Mouse (Mus musculus): ENCODE data around the gene Nell1.

The Nell1 gene

DNA sequence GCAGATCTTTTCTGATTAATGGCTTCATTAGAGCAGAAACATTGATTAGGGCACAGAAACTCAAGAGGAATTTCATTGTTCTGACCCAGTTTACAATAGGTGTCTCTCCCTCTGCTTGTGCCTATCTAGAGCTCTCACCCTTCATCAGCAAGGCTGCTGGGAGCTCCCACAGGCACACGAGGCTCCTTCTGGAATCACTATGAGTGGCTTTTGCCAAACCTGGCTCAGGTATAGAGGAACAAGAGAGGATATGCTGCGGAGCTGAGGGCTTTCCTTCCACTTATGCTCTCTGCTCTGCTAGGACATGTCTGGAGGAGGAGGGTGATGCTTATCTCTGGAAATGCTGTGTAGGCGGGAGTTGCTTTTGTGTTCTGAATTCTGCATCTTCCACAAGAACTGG, 285.4 kb downstream of the Nell1 start:
- no peak for DNase-seq (ENCODE audit: low read depth, low spot score)

DNA sequence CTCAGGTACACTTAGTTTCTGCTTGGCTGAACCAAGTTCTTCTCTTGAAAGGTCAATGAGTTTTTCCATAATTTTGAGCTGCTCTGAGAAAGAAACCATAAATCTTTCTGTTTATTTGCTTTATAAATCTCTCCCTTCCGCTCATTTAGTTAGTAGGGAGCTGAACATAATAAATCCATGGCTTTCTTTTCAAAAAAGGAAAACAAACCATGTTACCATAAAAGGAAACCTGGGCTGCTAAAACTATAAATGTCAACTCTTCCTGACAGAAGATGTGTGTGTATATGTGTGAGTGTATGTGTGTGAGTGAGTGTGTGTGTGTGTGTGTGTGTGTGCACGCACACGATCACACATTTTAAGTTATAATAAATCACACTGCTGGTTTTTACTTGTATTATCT, 320.8 kb downstream of the Nell1 start:
- DNase-seq (ENCODE audit: low read depth, low spot score), result no peak

GRCm38 (mm10) chr7:50338226-50338625, 363.6 kb downstream of the Nell1 start:
- no peak for DNase-seq (ENCODE audit: low read depth, low spot score)

DNA sequence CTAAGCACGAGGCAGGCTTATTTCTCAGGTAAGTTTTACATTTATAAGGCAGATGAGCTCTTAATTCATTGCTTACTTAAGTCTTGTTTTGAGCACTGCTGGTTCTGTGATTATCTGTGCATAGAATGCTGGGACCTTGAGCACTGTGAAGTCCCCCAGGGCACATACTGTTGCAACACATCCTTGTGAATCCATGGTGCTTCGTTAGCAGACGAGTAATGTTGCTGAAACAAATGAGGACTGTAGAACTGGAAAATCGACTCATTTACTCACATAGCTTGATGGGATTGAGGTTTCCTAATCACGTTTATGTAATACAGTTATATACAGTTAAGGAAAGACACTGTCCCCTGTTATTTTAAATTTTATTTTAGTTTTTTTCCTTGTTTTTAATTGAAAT, 364.1 kb downstream of the Nell1 start:
- no peak for DNase-seq (ENCODE audit: low read depth, low spot score)

DNA sequence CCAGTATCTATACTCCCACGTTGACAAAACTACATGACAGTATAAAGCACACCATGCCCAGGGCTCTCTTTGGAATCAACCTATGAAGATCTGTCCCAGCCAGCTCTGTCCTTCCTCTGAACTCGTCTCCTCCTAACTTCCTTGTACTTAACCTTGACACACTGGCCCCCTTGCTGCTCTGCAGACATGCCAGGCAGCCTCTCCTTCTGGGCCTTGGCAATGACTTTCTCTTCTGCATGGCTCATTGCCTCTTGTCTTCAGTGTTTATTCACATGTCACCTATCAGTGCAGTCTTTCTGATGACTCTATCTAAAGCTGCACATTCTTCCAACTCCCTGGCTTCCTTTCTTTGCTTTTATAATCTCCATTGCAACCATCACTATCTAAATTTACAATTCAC, 376.9 kb downstream of the Nell1 start:
- DNase-seq (ENCODE audit: low read depth, low spot score), result no peak

DNA sequence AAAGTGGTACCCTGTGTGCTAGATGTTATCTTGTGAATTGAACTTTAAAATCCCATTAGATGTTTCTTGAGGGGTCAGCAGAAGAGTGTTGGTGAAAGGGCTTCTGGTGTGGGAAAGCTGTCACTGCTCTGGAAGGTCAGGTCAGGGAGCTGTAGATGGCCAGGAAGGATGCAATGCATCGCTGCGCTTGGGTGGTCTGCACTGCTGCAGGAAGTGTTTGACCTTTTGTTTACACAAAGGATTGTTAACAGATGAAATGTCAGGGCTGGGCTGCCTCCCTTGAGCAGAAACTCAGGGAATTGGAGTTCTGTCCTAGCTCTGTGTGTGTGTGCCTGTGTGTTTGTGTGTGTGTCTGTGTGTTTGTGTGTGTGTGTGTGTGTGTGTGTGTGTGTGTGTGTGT, 382.5 kb downstream of the Nell1 start:
- no peak for DNase-seq (ENCODE audit: low read depth, low spot score)

DNA sequence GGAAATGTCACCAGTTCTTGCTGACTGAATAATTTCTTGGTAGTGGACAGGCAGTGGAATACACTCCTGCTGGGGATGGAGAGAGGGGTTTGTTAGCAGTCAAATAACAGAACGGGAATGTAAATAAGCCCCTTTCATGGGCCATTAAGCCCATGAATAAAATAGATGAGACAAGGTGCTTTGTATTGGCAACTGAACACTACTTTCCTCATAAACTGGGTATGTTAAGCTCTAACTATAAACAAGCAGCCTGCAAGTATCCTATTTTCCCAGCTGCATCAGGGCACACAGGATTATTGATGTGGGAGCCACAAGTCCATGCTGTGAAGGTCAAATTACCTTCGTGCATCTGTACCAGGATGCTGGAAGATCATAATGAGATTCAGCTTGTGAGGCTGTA, 387.4 kb downstream of the Nell1 start:
- no peak for DNase-seq (ENCODE audit: low read depth, low spot score)

DNA sequence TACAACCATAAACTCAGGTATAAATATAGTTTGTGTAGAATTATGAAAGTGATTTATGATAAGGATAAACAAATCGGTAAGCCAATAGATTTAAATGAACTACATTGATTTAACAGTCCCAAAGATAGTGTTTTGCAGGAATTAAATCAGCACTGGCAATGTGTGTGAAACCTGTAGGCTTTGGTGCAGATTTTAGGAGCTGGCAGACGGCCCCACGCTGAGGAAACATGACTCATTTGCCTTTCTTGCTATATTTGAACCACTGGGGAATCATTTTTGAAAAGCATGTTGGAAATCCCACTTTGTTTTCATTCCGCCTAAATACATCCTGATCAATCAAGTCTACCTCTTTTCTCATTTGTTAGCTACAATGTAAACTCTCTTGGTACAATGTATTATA, 400.2 kb downstream of the Nell1 start:
- no peak for DNase-seq (ENCODE audit: low read depth, low spot score)

DNA sequence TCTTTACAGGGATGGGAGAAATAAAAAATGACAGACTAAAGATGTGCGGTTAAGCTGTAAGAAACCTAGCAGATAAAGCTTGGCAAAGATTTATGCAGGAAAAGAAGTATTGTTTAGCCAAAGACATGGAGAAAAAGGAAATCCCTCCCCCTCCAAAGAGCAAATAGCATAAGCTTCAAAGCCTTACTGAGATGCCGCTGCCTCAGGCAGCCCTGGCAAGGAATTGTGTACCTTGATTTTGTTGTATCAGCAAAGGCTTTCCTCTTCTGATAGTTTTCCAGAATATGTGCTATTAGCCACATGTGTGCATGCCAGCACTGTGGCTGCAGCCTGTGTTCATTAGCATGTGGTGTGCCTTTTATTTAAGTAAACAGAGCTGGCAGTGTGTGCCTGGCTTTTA, 435.8 kb downstream of the Nell1 start:
- no peak for DNase-seq (ENCODE audit: low read depth, low spot score)

- DNase-seq (ENCODE audit: low read depth, low spot score), result no peak
Observed at GRCm38 (mm10) chr7:50419976-50420375, 445.3 kb downstream of the Nell1 start.

- no peak for DNase-seq (ENCODE audit: low read depth, low spot score)
Observed at GRCm38 (mm10) chr7:50422422-50423195, 447.9 kb downstream of the Nell1 start.

DNA sequence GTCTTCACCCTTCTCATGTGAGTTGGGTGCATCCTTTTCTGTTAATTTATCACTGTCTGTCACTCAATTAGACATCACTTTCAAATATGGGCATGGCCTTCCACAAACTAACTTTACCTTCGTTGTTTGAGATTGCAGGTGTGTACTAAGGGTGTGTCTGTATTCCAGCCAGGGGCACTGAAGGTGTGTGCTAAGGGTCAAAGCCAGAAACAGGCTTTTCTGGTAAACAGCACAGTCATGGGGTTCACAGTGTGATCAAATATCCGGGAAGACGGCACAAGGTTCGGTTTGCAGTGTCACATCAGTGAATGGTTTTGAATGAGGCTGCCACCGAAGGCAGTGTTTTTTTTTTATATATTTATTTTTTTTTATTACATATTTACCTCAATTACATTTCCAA, 455.1 kb downstream of the Nell1 start:
- DNase-seq (ENCODE audit: low read depth, low spot score), result no peak

DNA sequence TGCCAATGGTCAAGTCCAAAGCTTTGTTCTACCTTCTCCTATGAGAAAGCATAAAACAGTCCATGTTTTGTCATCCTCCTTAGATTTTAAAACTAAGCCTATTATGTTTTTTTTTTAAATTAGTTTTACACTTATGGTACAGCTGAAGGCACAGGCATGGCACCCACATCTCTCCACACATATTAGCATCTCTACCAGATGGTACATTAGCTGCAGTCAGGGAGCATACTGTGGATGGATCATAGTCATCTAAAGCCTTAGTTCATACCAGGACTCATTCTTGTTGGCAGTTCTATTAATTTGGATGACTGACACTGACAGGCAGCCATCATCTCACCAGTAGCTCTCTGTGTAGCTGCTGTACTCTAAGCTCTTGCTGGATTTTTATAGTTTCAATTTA, 466.6 kb downstream of the Nell1 start:
- no peak for DNase-seq (ENCODE audit: low read depth, low spot score)

GRCm38 (mm10) chr7:50447316-50447715, 472.7 kb downstream of the Nell1 start:
- no peak for DNase-seq (ENCODE audit: low read depth, low spot score)

- no peak for DNase-seq (ENCODE audit: low read depth, low spot score)
Observed at GRCm38 (mm10) chr7:50467742-50468141, 493.1 kb downstream of the Nell1 start.

GRCm38 (mm10) chr7:50470555-50470954, 495.9 kb downstream of the Nell1 start:
- no peak for DNase-seq (ENCODE audit: low read depth, low spot score)

DNA sequence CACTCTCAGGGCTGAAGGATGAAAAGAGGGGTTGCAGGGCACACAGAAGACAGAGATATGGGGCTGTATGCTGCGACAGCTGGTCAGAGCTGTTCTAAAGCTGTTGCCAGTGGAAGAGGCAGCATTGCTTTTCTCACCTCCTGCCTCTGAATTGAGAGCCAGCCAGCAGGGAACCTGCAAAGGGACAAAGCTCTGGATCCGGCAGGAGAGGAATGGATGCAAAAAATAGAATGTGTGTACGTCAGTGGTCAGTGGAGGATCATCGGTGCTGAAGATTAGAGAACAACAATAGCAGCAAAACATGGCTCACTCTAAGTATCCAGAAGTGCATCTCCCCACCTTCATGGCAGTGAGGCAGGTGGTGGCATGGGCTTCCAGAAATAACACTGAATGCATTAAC, 507.3 kb downstream of the Nell1 start:
- DNase-seq (ENCODE audit: low read depth, low spot score), result no peak

GRCm38 (mm10) chr7:50485304-50485703, 510.6 kb downstream of the Nell1 start:
- no peak for DNase-seq (ENCODE audit: low read depth, low spot score)

- DNase-seq (ENCODE audit: low read depth, low spot score), result no peak
Observed at GRCm38 (mm10) chr7:50486884-50487420, 512.3 kb downstream of the Nell1 start.

- no peak for DNase-seq (ENCODE audit: low read depth, low spot score)
Observed at GRCm38 (mm10) chr7:50501562-50501961, 526.9 kb downstream of the Nell1 start.

GRCm38 (mm10) chr7:50507047-50507446, 532.4 kb downstream of the Nell1 start:
- DNase-seq (ENCODE audit: low read depth, low spot score), result no peak

DNA sequence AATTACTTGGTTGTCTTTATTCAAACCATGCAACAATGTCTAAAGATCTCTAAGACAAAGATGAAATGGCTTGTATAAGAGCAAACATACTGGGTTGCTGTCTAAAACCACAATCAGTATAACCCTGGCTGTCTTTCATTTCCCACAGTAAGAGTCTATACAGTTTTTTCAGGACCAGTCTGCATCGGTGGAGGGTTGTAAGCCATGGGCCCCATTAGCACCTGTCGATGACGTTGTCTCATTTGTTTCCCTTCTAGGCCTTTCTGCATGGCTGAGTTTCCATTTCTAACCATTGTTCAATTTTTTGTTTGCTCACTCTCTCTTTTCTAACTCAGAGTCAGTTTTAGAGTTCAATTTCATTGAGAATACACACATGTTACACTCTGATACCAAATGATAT, 540.2 kb downstream of the Nell1 start:
- DNase-seq (ENCODE audit: low read depth, low spot score), result no peak

DNA sequence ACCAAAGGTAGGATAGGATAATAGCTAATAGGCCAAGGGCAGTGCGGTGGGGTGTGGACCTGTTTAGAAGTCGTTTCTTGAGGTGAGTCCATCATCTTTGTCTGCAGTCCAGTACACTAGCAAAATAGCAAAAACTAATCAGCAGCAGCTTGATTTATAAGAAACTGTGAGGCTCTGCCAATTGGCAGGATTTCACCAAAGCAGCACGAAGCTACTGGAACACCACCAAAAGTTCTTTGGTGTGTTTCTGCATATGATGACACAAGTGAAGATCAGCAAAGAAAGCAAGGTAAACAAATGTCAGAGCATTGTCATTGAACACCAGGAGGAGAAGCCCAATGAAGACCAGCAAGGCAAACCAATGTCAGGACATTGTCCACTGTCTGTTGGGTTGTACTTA, 542.0 kb downstream of the Nell1 start:
- no peak for DNase-seq (ENCODE audit: low read depth, low spot score)

GRCm38 (mm10) chr7:50543373-50543772, 568.7 kb downstream of the Nell1 start:
- DNase-seq (ENCODE audit: low read depth, low spot score), result no peak

Data from c-Kit-negative CD71-positive TER-119-positive erythroid progenitor cells, embryonic 14.5 days (primary cell).